Mouse (Mus musculus): ENCODE measurements at regions not wholly inside any gene's neighbourhood (a gene's known extent, or its start where the extent isn't known, plus 50 kb on each side); places are given as distances from the start of the nearest gene placed in this dataset.

GRCm38 (mm10) chr1:179906115-179906514 is 54.2 kb upstream of the Cdc42bpa start:
- DNase-seq (ENCODE audit: low read depth in 1 of 2, low spot score in 2 of 2): no peak

GRCm38 (mm10) chr1:179892711-179893110 is 67.6 kb upstream of the Cdc42bpa start:
- no peak for DNase-seq (ENCODE audit: low read depth in 1 of 2, low spot score in 2 of 2)

GRCm38 (mm10) chr1:179887921-179888320 is 72.4 kb upstream of the Cdc42bpa start:
- DNase-seq (ENCODE audit: low read depth in 1 of 2, low spot score in 2 of 2): no peak

GRCm38 (mm10) chr1:179881222-179881621 is 77.7 kb upstream of the Ahctf1 start:
- DNase-seq (ENCODE audit: low read depth in 1 of 2, low spot score in 2 of 2): no peak

GRCm38 (mm10) chr1:179877893-179878292 is 74.4 kb upstream of the Ahctf1 start:
- no peak for DNase-seq (ENCODE audit: low read depth in 1 of 2, low spot score in 2 of 2)

- no peak for DNase-seq (ENCODE audit: low read depth in 1 of 2, low spot score in 2 of 2)
Measured at GRCm38 (mm10) chr1:179873772-179874555, 70.5 kb upstream of the Ahctf1 start.

GRCm38 (mm10) chr1:179871961-179872360 is 68.5 kb upstream of the Ahctf1 start:
- no peak for DNase-seq (ENCODE audit: low read depth in 1 of 2, low spot score in 2 of 2)

- no peak for DNase-seq (ENCODE audit: low read depth in 1 of 2, low spot score in 2 of 2)
Measured at GRCm38 (mm10) chr1:179868656-179869055, 65.2 kb upstream of the Ahctf1 start.

- DNase-seq (ENCODE audit: low read depth in 1 of 2, low spot score in 2 of 2): peak in 1 of 2 experiments; percentile 11
Measured at GRCm38 (mm10) chr1:179867493-179867892, 64.0 kb upstream of the Ahctf1 start.

- DNase-seq (ENCODE audit: low read depth in 1 of 2, low spot score in 2 of 2): no peak
Measured at GRCm38 (mm10) chr1:179866056-179866772, 62.7 kb upstream of the Ahctf1 start.

- no peak for DNase-seq (ENCODE audit: low read depth in 1 of 2, low spot score in 2 of 2)
Measured at GRCm38 (mm10) chr1:179865561-179865960, 62.1 kb upstream of the Ahctf1 start.

GRCm38 (mm10) chr1:179864537-179865226 is 61.2 kb upstream of the Ahctf1 start:
- DNase-seq (ENCODE audit: low read depth in 1 of 2, low spot score in 2 of 2): no peak

- DNase-seq (ENCODE audit: low read depth in 1 of 2, low spot score in 2 of 2): no peak
Measured at GRCm38 (mm10) chr1:179863420-179863819, 59.9 kb upstream of the Ahctf1 start.

GRCm38 (mm10) chr1:179862941-179863340 is 59.5 kb upstream of the Ahctf1 start:
- no peak for DNase-seq (ENCODE audit: low read depth in 1 of 2, low spot score in 2 of 2)

- DNase-seq (ENCODE audit: low read depth in 1 of 2, low spot score in 2 of 2): no peak
Measured at GRCm38 (mm10) chr1:179861776-179862175, 58.3 kb upstream of the Ahctf1 start.

- DNase-seq (ENCODE audit: low read depth in 1 of 2, low spot score in 2 of 2): no peak
Measured at GRCm38 (mm10) chr1:179859552-179859902, 56.0 kb upstream of the Ahctf1 start.

- DNase-seq (ENCODE audit: low read depth in 1 of 2, low spot score in 2 of 2): no peak
Measured at GRCm38 (mm10) chr1:179858780-179859551, 55.5 kb upstream of the Ahctf1 start.

- no peak for DNase-seq (ENCODE audit: low read depth in 1 of 2, low spot score in 2 of 2)
Measured at GRCm38 (mm10) chr1:179854288-179854965, 50.9 kb upstream of the Ahctf1 start.

Data from monocyte, adult 2 months (primary cell).